Comparison of ENCODE assay signal across 18 mouse cellular contexts in genomic region chr10:88891410-88891809, GRCm38 (mm10). TPM values are rescaled to one million over a fixed set of nuclear protein-coding genes. Genes with fewer than 3 reads are reported as not detected.
"Had no signal": no experiment of that assay in that cellular context is flagged by ENCODE, and none has a peak within 500 bp of the region (broad histone marks: within the 10 kb centered on the region; RNA-seq: fewer than 3 reads in every experiment).

No protein-coding gene starts in this region.

- H3K4me3 ChIP-seq: neural tube, embryonic 13.5 days; neural tube, embryonic 15.5 days; stomach, embryonic 15.5 days had no signal

- H3K9me3 ChIP-seq: neural tube, embryonic 13.5 days; neural tube, embryonic 15.5 days; stomach, embryonic 15.5 days had no signal

- H3K9ac ChIP-seq: neural tube, embryonic 13.5 days; neural tube, embryonic 15.5 days; stomach, embryonic 15.5 days had no signal

- H3K36me3 ChIP-seq: neural tube, embryonic 13.5 days; neural tube, embryonic 15.5 days; stomach, embryonic 15.5 days had no signal

- H3K27ac ChIP-seq: neural tube, embryonic 13.5 days; neural tube, embryonic 15.5 days; stomach, embryonic 15.5 days; stomach, postnatal 0 days had no signal

- H3K4me1 ChIP-seq: neural tube, embryonic 13.5 days; stomach, embryonic 15.5 days had no signal

- DNase-seq: retina, postnatal 1 day; right cerebral cortex, adult 18-20 months; right cerebral cortex, postnatal 14 days; right cerebral cortex, postnatal 25 days; right cerebral cortex, postnatal 4 days; spleen, adult 18-20 months; thymus, adult 18-20 months; thymus, adult 2 months; thymus, postnatal 14 days; thymus, postnatal 25 days; thymus, postnatal 36 days; thymus, postnatal 4 days had no signal

- H3K4me2 ChIP-seq: neural tube, embryonic 13.5 days; neural tube, embryonic 15.5 days; stomach, embryonic 15.5 days had no signal

RNA-seq across cellular contexts. Expression of gene Slc5a8, which starts 5.6 kb away (rescaled TPM):
- polyA plus RNA-seq: neural tube, embryonic 13.5 days; spleen, adult 2 months; testis, adult 2 months had no signal
